Mouse (Mus musculus): Measurements from ENCODE around the gene Wdr62. TPM values are rescaled to one million over a fixed set of nuclear protein-coding genes. Genes with fewer than 3 reads are reported as not detected.

Wdr62 gene
- polyA plus RNA-seq, 1 experiment from 2014 or later = 9.7 TPM

GRCm38 (mm10) chr7:30235091-30235490 is 45.1 kb downstream of the Wdr62 start:
- H3K4me3 ChIP-seq = no peak overlapping the region
- no peak for ATAC-seq (ENCODE audit: low FRiP score, low read depth)
- no peak overlapping the region for H3K4me2 ChIP-seq (replicated peaks)
- H3K36me3 ChIP-seq = peaks cover 24% of the 10 kb centered on the region
- no peak overlapping the region for H3K9ac ChIP-seq
- H3K9me3 ChIP-seq = no peaks in the 10 kb centered on the region
- no peaks in the 10 kb centered on the region for H3K27me3 ChIP-seq (replicated peaks)
- H3K4me1 ChIP-seq = peaks cover 20% of the 10 kb centered on the region
- WGBS = 86% methylated on average over 8 of the region's 8 CpGs
- H3K27ac ChIP-seq = no peak overlapping the region

- no peak overlapping the region for H3K9ac ChIP-seq
- H3K9me3 ChIP-seq = no peaks in the 10 kb centered on the region
- H3K4me3 ChIP-seq = no peak overlapping the region
- H3K27me3 ChIP-seq (replicated peaks) = no peaks in the 10 kb centered on the region
- peaks cover 20% of the 10 kb centered on the region for H3K4me1 ChIP-seq
- 95% methylated on average over 15 of the region's 15 CpGs for WGBS
- ATAC-seq (ENCODE audit: low FRiP score, low read depth) = no peak
- no peak overlapping the region for H3K4me2 ChIP-seq (replicated peaks)
- peaks cover 24% of the 10 kb centered on the region for H3K36me3 ChIP-seq
- no peak overlapping the region for H3K27ac ChIP-seq
These were observed 45.9 kb downstream of the Wdr62 start for GRCm38 (mm10) chr7:30234276-30234858.

- H3K4me1 ChIP-seq = peaks cover 20% of the 10 kb centered on the region
- no peaks in the 10 kb centered on the region for H3K27me3 ChIP-seq (replicated peaks)
- 0 out of 2 replicates have a peak overlapping the region, but pooled peaks have one; percentile 59 for H3K4me3 ChIP-seq
- no peak for ATAC-seq (ENCODE audit: low FRiP score, low read depth)
- no peaks in the 10 kb centered on the region for H3K9me3 ChIP-seq
- WGBS = 89% methylated on average over 20 of the region's 20 CpGs
- no peak overlapping the region for H3K27ac ChIP-seq
- H3K4me2 ChIP-seq (replicated peaks) = peak overlapping the region; percentile 64
- H3K36me3 ChIP-seq = peaks cover 24% of the 10 kb centered on the region
- peak overlapping the region; percentile 22; the same call in 1 of the 2 replicates for H3K9ac ChIP-seq
These were observed 46.8 kb downstream of the Wdr62 start for GRCm38 (mm10) chr7:30233387-30233786.

DNA sequence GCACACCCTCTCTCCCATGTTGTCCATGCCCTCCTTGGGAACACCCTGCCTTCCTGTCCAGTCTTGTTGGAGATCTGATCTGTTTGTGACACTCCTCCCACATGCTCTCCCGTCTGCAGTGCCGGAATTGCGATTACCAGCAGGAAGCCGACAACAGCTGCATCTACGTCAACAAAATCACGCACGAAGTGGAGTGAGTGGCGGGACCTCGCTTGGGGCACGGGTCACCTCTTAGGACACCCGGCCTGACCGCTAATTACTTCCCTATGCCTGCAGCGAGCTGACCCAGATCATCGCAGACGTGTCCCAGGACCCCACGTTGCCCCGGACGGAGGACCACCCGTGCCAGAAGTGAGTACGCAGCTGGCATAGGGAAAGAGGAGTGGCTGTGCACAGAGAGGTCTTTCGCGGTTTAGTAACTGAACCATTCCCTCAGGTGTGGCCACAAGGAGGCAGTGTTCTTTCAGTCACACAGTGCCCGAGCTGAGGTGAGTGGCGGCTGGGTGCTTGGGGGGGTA is 47.5 kb downstream of the Wdr62 start:
- Histone ChIP-seq H3K9ac (peak overlapping the region; percentile 72), H3K4me2 (replicated peaks) (peak overlapping the region; percentile 64), H3K4me3 (peak overlapping the region; percentile 59), H3K27ac (peak overlapping the region; percentile 89; the same call in 1 of the 2 replicates), H3K27me3 (replicated peaks) (no peaks in the 10 kb centered on the region), H3K36me3 (peaks cover 29% of the 10 kb centered on the region), H3K9me3 (no peaks in the 10 kb centered on the region), H3K4me1 (peaks cover 20% of the 10 kb centered on the region)
- WGBS = 7% methylated on average over 24 of the region's 24 CpGs
- ATAC-seq (ENCODE audit: low FRiP score, low read depth) = peak; percentile 7; the same call in 1 of the 2 replicates

GRCm38 (mm10) chr7:30231669-30232454 is 48.4 kb downstream of the Wdr62 start, which contains the start of the genes Polr2i and Tbcb:
Gene Polr2i (plus strand): TSS chr7:30231948.
Gene Tbcb (minus strand): TSS chr7:30232272.
- Histone ChIP-seq H3K27ac (peak within 1 kb of the TSS; percentile 89; the same call in 1 of the 2 replicates), H3K9ac (peak within 1 kb of the TSS; percentile 72), H3K27me3 (replicated peaks) (no peaks in the 10 kb centered on the region), H3K9me3 (no peaks in the 10 kb centered on the region), H3K4me2 (replicated peaks) (peak within 1 kb of the TSS; percentile 64), H3K4me3 (peak within 1 kb of the TSS; percentile 59), H3K36me3 (peaks cover 38% of the 10 kb centered on the region), H3K4me1 (peaks cover 20% of the 10 kb centered on the region)
- WGBS = under 1% methylated on average over 67 of the region's 67 CpGs
- ATAC-seq (ENCODE audit: low FRiP score, low read depth) = peak; percentile 94

DNA sequence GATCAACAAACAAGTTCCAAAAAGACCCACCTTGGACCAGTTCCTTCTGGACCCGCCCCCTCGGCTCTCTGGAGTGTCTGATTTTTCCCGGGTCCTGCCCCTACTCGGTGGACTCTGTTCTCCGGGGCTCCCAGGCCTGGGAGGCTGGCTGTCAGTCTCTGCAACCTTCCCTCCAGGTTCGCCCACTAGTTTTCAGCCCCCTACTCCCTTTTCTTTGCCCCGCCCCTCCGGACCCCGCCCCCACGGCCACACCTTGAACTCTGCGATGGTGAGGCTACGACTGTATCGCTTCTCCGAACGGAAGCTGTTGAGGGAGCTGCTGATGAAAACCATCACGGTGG is 48.9 kb downstream of the Wdr62 start:
- WGBS = under 1% methylated on average over 16 of the region's 16 CpGs
- peak; percentile 54 for ATAC-seq (ENCODE audit: low FRiP score, low read depth)
- Histone ChIP-seq H3K27ac (no peak overlapping the region), H3K4me3 (peak overlapping the region; percentile 59), H3K9ac (peak overlapping the region; percentile 72), H3K4me2 (replicated peaks) (peak overlapping the region; percentile 64), H3K36me3 (peaks cover 43% of the 10 kb centered on the region), H3K4me1 (peaks cover 20% of the 10 kb centered on the region), H3K9me3 (no peaks in the 10 kb centered on the region), H3K27me3 (replicated peaks) (no peaks in the 10 kb centered on the region)

GRCm38 (mm10) chr7:30224206-30224605 is 56.0 kb downstream of the Wdr62 start:
- Histone ChIP-seq H3K36me3 (peaks cover 53% of the 10 kb centered on the region), H3K27ac (no peak overlapping the region), H3K27me3 (replicated peaks) (no peaks in the 10 kb centered on the region), H3K4me2 (replicated peaks) (no peak overlapping the region), H3K4me3 (no peak overlapping the region), H3K9me3 (no peaks in the 10 kb centered on the region), H3K9ac (no peak overlapping the region), H3K4me1 (peaks cover 6% of the 10 kb centered on the region; the same call in 1 of the 2 replicates)
- no peak for ATAC-seq (ENCODE audit: low FRiP score, low read depth)
- WGBS = 95% methylated on average over 12 of the region's 12 CpGs

GRCm38 (mm10) chr7:30222205-30222604 is 58.0 kb downstream of the Wdr62 start:
- 92% methylated on average over 5 of the region's 5 CpGs for WGBS
- Histone ChIP-seq H3K4me2 (replicated peaks) (no peak overlapping the region), H3K27ac (no peak overlapping the region), H3K36me3 (peaks cover 42% of the 10 kb centered on the region), H3K27me3 (replicated peaks) (no peaks in the 10 kb centered on the region), H3K4me1 (peaks cover 6% of the 10 kb centered on the region; the same call in 1 of the 2 replicates), H3K9ac (no peak overlapping the region), H3K9me3 (no peaks in the 10 kb centered on the region), H3K4me3 (no peak overlapping the region)
- ATAC-seq (ENCODE audit: low FRiP score, low read depth) = no peak

DNA sequence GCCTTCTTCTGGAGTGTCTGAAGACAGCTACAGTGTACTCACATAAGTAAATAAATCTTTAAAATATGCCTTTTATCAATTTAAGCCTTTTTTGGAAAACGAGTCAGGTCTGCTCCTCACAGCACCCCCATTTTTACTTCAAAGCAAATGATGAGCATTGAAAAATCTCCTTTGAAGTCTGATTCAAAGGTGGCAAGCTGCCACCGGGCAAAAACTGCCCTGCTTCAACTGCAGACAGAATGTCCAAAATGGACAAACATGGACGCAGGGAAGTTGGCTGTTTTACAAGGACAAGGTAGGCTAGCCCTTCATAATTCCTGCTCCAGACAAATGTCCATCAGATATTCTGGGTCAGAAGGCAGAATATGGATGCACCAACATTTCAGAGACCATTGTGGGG is 58.8 kb downstream of the Wdr62 start:
- Histone ChIP-seq H3K27me3 (replicated peaks) (no peaks in the 10 kb centered on the region), H3K9me3 (no peaks in the 10 kb centered on the region), H3K36me3 (peaks cover 35% of the 10 kb centered on the region), H3K4me2 (replicated peaks) (no peak overlapping the region), H3K27ac (no peak overlapping the region), H3K4me1 (peaks cover 6% of the 10 kb centered on the region; the same call in 1 of the 2 replicates), H3K4me3 (no peak overlapping the region), H3K9ac (no peak overlapping the region)
- 77% methylated on average over 3 of the region's 3 CpGs for WGBS
- no peak for ATAC-seq (ENCODE audit: low FRiP score, low read depth)

DNA sequence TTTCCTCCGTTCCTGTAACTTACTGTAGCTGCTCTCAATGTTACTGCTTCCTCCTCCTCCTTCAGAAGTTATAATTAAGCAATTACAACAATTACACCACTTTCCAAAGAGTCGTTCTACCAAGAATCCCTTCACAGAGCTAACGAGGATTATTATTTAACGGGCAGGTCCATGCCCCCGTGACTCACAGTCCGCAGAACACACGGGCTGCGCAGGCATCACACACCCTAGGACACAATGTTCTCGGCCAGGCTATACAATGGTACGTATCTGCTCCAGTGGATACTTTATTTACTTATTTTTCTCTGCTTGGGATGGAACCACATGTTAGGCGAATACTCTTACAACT is 60.2 kb downstream of the Wdr62 start:
- ATAC-seq (ENCODE audit: low FRiP score, low read depth) = no peak
- Histone ChIP-seq H3K9ac (0 out of 2 replicates have a peak overlapping the region, but pooled peaks have one; percentile 33), H3K27ac (no peak overlapping the region), H3K36me3 (peaks cover 25% of the 10 kb centered on the region), H3K4me2 (replicated peaks) (peak overlapping the region; percentile 70), H3K4me1 (peaks cover 6% of the 10 kb centered on the region; the same call in 1 of the 2 replicates), H3K4me3 (peak overlapping the region; percentile 32), H3K27me3 (replicated peaks) (no peaks in the 10 kb centered on the region), H3K9me3 (no peaks in the 10 kb centered on the region)
- 19% methylated on average over 11 of the region's 11 CpGs for WGBS

GRCm38 (mm10) chr7:30219293-30220007 is 60.8 kb downstream of the Wdr62 start:
- Histone ChIP-seq H3K36me3 (peaks cover 23% of the 10 kb centered on the region), H3K9me3 (no peaks in the 10 kb centered on the region), H3K4me3 (peak overlapping the region; percentile 32), H3K4me2 (replicated peaks) (peak overlapping the region; percentile 70), H3K9ac (peak overlapping the region; percentile 33), H3K4me1 (peaks cover 6% of the 10 kb centered on the region; the same call in 1 of the 2 replicates), H3K27ac (no peak overlapping the region), H3K27me3 (replicated peaks) (no peaks in the 10 kb centered on the region)
- WGBS = 5% methylated on average over 16 of the region's 16 CpGs
- ATAC-seq (ENCODE audit: low FRiP score, low read depth) = peak; percentile 45; the same call in 1 of the 2 replicates

DNA sequence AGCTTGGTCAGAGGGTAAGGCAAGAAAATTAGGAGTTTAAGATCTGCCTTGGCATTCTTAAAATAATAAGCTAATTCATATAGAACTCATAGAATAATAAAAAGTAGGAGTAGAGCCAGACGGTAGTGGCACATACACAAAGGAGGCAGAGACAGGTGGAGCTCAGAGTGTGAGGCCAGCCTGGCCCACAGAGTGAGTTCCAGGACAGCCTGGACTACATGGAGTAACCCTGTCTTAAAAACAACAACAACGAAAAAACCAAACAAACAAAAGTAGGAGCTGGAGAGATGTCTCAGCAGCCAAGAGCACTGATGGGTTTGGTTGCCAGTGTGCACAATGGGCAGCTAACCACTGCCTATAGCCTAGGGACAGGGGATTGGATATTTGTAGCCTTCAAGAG is 62.9 kb downstream of the Wdr62 start:
- H3K9me3 ChIP-seq = no peaks in the 10 kb centered on the region
- peaks cover 3% of the 10 kb centered on the region; the same call in 1 of the 2 replicates for H3K36me3 ChIP-seq
- H3K4me1 ChIP-seq = peaks cover 6% of the 10 kb centered on the region; the same call in 1 of the 2 replicates
- WGBS = 77% methylated on average over 2 of the region's 2 CpGs
- H3K27me3 ChIP-seq (replicated peaks) = no peaks in the 10 kb centered on the region
- no peak overlapping the region for H3K9ac ChIP-seq
- no peak overlapping the region for H3K27ac ChIP-seq
- peak; percentile 45; the same call in 1 of the 2 replicates for ATAC-seq (ENCODE audit: low FRiP score, low read depth)
- no peak overlapping the region for H3K4me2 ChIP-seq (replicated peaks)
- no peak overlapping the region for H3K4me3 ChIP-seq

Data from neural tube, embryonic 12.5 days (tissue).